ENCODE assay signal across 8 mouse cellular contexts in the genomic region with DNA sequence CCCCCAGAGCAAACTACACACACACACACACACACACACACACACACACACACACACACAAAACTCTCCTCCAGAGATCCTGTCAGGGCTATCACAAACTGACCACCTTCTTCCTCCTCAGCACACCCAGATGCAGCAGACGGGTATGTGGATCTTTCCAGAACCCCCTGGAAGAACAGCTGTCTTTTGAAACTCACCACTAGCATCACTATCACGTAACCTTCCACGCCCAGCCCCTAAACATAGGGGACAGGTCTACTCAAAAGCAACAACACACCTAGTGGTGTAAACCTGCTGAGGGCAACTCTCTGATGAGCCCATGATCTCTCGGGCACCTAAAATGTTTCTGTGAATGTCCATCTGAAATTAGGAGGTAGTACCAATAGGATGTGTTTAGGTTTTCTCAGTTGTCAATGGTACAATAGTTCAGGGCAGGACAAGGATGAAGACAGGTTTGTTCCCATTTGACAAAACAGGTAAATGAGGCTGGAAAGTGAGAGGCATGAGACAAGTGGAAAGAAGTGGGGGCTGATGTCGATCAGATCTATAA. TPM values are rescaled to one million over a fixed set of nuclear protein-coding genes. Genes with fewer than 3 reads are reported as not detected.
DNase-seq lines count a peak whose midpoint lies in the region; ATAC-seq and TF ChIP-seq lines count a peak whose summit lies in the region.

No protein-coding gene starts in this region.

- H3K27ac ChIP-seq in heart, postnatal 0 days (ENCODE audit: low read depth): no peak overlapping the region
- peak overlapping the region; percentile 77; the same call in 1 of the 2 replicates for H3K27ac ChIP-seq in ES-E14 (ENCODE audit: insufficient read depth, low read depth, low read length, poor library complexity, severe bottlenecking)
- H3K27ac ChIP-seq in hindbrain, embryonic 11.5 days (ENCODE audit: low read depth, low read length): no peak overlapping the region
- H3K27ac ChIP-seq in liver, postnatal 0 days (ENCODE audit: low read depth): no peak overlapping the region

- TF ChIP-seq CTCF in heart, postnatal 0 days (IDR thresholded peaks at IDR 0.05; ENCODE audit: low read depth): no peak
- no peak for TF ChIP-seq CTCF in liver, postnatal 0 days (IDR thresholded peaks at IDR 0.05; ENCODE audit: low read depth)

- DNase-seq in heart, postnatal 0 days (ENCODE audit: low spot score): no peak
- DNase-seq in heart, adult 11 months: no peak
- DNase-seq in ES-E14 (ENCODE audit: low read depth, low spot score): no peak
- no peak for DNase-seq in hindbrain, embryonic 11.5 days (ENCODE audit: low spot score)
- DNase-seq in liver, postnatal 0 days: no peak
- no peak for DNase-seq in right cerebral cortex, adult 18-20 months
- DNase-seq in c-Kit-positive CD71-positive TER-119-positive erythroid progenitor cells, embryonic 14.5 days (ENCODE audit: low spot score): no peak
- no peak for DNase-seq in adrenal gland, postnatal 10 days

- in situ Hi-C loops in ES-E14 (cut with MboI; ENCODE audit: low sequenced_read_pairs in 2 of 2, unreplicated experiment in 2 of 2): loop anchor here in 1 of 2 experiments (10.0 kb wide), 1 partner anchor 55 kb away; no protein-coding TSS in a partner anchor

- H3K4me2 ChIP-seq in heart, postnatal 0 days (ENCODE audit: low read depth, low read length): peak overlapping the region; percentile 72; the same call in 1 of the 2 replicates
- peak overlapping the region; percentile 83 for H3K4me2 ChIP-seq in hindbrain, embryonic 11.5 days (replicated peaks; ENCODE audit: low read depth, low read length)
- H3K4me2 ChIP-seq in liver, postnatal 0 days (ENCODE audit: low read depth, low read length): peak overlapping the region; percentile 94

- H3K36me3 ChIP-seq in heart, postnatal 0 days (replicated peaks; ENCODE audit: control insufficient read depth, insufficient read depth, low read length): no peaks in the 10 kb centered on the region
- 0 out of 2 replicates have a peak, but pooled peaks cover 4% of the 10 kb centered on the region for H3K36me3 ChIP-seq in ES-E14 (ENCODE audit: control insufficient read depth, insufficient read depth, low read length, poor library complexity, severe bottlenecking)
- no peaks in the 10 kb centered on the region for H3K36me3 ChIP-seq in hindbrain, embryonic 11.5 days (ENCODE audit: control insufficient read depth, insufficient read depth, low read length)
- no peaks in the 10 kb centered on the region for H3K36me3 ChIP-seq in liver, postnatal 0 days (replicated peaks; ENCODE audit: insufficient read depth, low read length)

- no peak overlapping the region for H3K9ac ChIP-seq in heart, postnatal 0 days (replicated peaks; ENCODE audit: low read depth, low read length)
- peak overlapping the region; percentile 97 for H3K9ac ChIP-seq in ES-E14 (ENCODE audit: insufficient read depth, low read depth, low read length, poor library complexity, severe bottlenecking)
- no peak overlapping the region; the same call in 1 of the 2 replicates for H3K9ac ChIP-seq in hindbrain, embryonic 11.5 days (ENCODE audit: low read depth, low read length)
- H3K9ac ChIP-seq in liver, postnatal 0 days (replicated peaks): peak overlapping the region; percentile 64; the same call in 1 of the 2 replicates

- H3K9me3 ChIP-seq in heart, postnatal 0 days (replicated peaks; ENCODE audit: control insufficient read depth, low read length): no peaks in the 10 kb centered on the region
- H3K9me3 ChIP-seq in ES-E14 (ENCODE audit: control insufficient read depth, insufficient read depth, low read depth, low read length): no peaks in the 10 kb centered on the region
- H3K9me3 ChIP-seq in hindbrain, embryonic 11.5 days (ENCODE audit: control insufficient read depth, low read length): no peaks in the 10 kb centered on the region
- H3K9me3 ChIP-seq in liver, postnatal 0 days (ENCODE audit: low read length): no peaks in the 10 kb centered on the region

- H3K4me1 ChIP-seq in heart, postnatal 0 days (ENCODE audit: control insufficient read depth, insufficient read depth): peaks cover 11% of the 10 kb centered on the region
- peaks cover 5 to 13% of the 10 kb centered on the region in 2 experiments; a peak in 3 of 4 replicates for H3K4me1 ChIP-seq in ES-E14 (ENCODE audit: control insufficient read depth in 2 of 2, insufficient read depth in 2 of 2, low read length in 2 of 2, poor library complexity in 1 of 2)
- H3K4me1 ChIP-seq in hindbrain, embryonic 11.5 days (replicated peaks; ENCODE audit: control insufficient read depth, insufficient read depth, low read length): peaks cover 9% of the 10 kb centered on the region
- peaks cover 31% of the 10 kb centered on the region for H3K4me1 ChIP-seq in liver, postnatal 0 days (ENCODE audit: insufficient read depth)

- no peak for ATAC-seq in heart, postnatal 0 days (ENCODE audit: insufficient read depth, low read depth)
- no peak for ATAC-seq in hindbrain, embryonic 11.5 days (ENCODE audit: low FRiP score)
- ATAC-seq in liver, postnatal 0 days: no peak

- 80% methylated on average over 5 of the region's 5 CpGs for WGBS in heart, postnatal 0 days
- WGBS in hindbrain, embryonic 11.5 days: 70% methylated on average over 5 of the region's 5 CpGs
- 42% methylated on average over 5 of the region's 5 CpGs for WGBS in liver, postnatal 0 days (ENCODE audit: insufficient replicate concordance)

- TF ChIP-seq EP300 in heart, postnatal 0 days (IDR thresholded peaks at IDR 0.05; ENCODE audit: low read depth): no peak
- no peak for TF ChIP-seq EP300 in liver, postnatal 0 days (IDR thresholded peaks at IDR 0.05; ENCODE audit: low read depth)

- H3K4me3 ChIP-seq in heart, postnatal 0 days (ENCODE audit: low read depth, low read length): no peak overlapping the region
- peak overlapping the region; percentile 90 to 92 for H3K4me3 ChIP-seq in ES-E14 (ENCODE audit: insufficient read depth in 1 of 2, low read depth in 1 of 2, low read length in 2 of 2, poor library complexity in 1 of 2, severe bottlenecking in 1 of 2)
- peak overlapping the region; percentile 55; the same call in 1 of the 2 replicates for H3K4me3 ChIP-seq in hindbrain, embryonic 11.5 days (ENCODE audit: low read depth, low read length)
- H3K4me3 ChIP-seq in liver, postnatal 0 days (ENCODE audit: low read depth, low read length): peak overlapping the region; percentile 75

- 0 out of 2 replicates have a peak, but pooled peaks cover 4% of the 10 kb centered on the region for H3K27me3 ChIP-seq in heart, postnatal 0 days (ENCODE audit: control insufficient read depth, insufficient read depth, low read length)
- H3K27me3 ChIP-seq in hindbrain, embryonic 11.5 days (ENCODE audit: control insufficient read depth, insufficient read depth, low read length): no peaks in the 10 kb centered on the region
- no peaks in the 10 kb centered on the region for H3K27me3 ChIP-seq in liver, postnatal 0 days (ENCODE audit: insufficient read depth, low read length)

TF ChIP-seq in ES-E14, 5 proteins besides CTCF, POLR2A, EP300 and RAD21:
- TF ChIP-seq CHD2 (IDR thresholded peaks at IDR 0.05; ENCODE audit: low read depth, low read length) (no peak), HCFC1 (IDR thresholded peaks at IDR 0.05; ENCODE audit: borderline replicate concordance, insufficient read depth, low read length) (no peak), ZC3H11A (IDR thresholded peaks at IDR 0.05; ENCODE audit: borderline replicate concordance, low read depth, low read length) (no peak), ZNF384 (IDR thresholded peaks at IDR 0.05; ENCODE audit: low read depth, low read length) (no peak)

RNA-seq across cellular contexts. Expression of gene Kcnk5, which starts 1.8 kb away (rescaled TPM):
- total RNA-seq in heart, postnatal 0 days (2014; rRNA removed; ENCODE audit: low replicate concordance): 1.8 and 3.4 TPM in 2 replicates
- 0.86 and 1.1 TPM in 2 replicates for polyA plus RNA-seq in heart, postnatal 0 days (2015; fragmentation: Nextera tagmentation; extraction: Ambion mirVana)
- total RNA-seq in ES-E14 (2012; rRNA removed): 68.6 and 129 TPM in 2 replicates
- 4.6 and 8.5 TPM in 2 replicates for polyA plus RNA-seq in hindbrain, embryonic 11.5 days (2014; fragmentation: Nextera tagmentation; extraction: Ambion mirVana)
- 4.5 and 5.1 TPM in 2 replicates for polyA plus RNA-seq in liver, postnatal 0 days (2015; fragmentation: Nextera tagmentation; extraction: Ambion mirVana)
- 1 to 10 TPM; 4.0 to 9.3 TPM for total RNA-seq in adrenal gland, postnatal 10 days (2021)

RNA-seq across cellular contexts. Expression of gene Saysd1, which starts 41.5 kb away (rescaled TPM):
- 1.9 and 12.6 TPM in 2 replicates for total RNA-seq in heart, postnatal 0 days (2014; rRNA removed; ENCODE audit: low replicate concordance)
- polyA plus RNA-seq in heart, postnatal 0 days (2015; fragmentation: Nextera tagmentation; extraction: Ambion mirVana): 10.4 and 10.8 TPM in 2 replicates
- total RNA-seq in ES-E14 (2012; rRNA removed): 7.2 and 11.7 TPM in 2 replicates
- polyA plus RNA-seq in hindbrain, embryonic 11.5 days (2014; fragmentation: Nextera tagmentation; extraction: Ambion mirVana): 12.9 and 14.9 TPM in 2 replicates
- polyA plus RNA-seq in liver, postnatal 0 days (2015; fragmentation: Nextera tagmentation; extraction: Ambion mirVana): 9.6 and 11.0 TPM in 2 replicates
- 1 to 10 TPM; 4.5 to 6.5 TPM for total RNA-seq in adrenal gland, postnatal 10 days (2021)

Comparison
In these comparisons a context has a peak if more than half of its experiments do, and no peak if none do; other contexts are left out.
1. H3K9ac ChIP-seq: peak in ES-E14 (single experiment) and liver, postnatal 0 days (single experiment); none in heart, postnatal 0 days (single experiment) and hindbrain, embryonic 11.5 days (single experiment).
2. Peak in every context shown above with its lines, with median percentiles within 50 percentile points of each other: H3K4me2 ChIP-seq.